Mouse (Mus musculus): ENCODE results near the gene Htra1.

Gene Htra1

DNA sequence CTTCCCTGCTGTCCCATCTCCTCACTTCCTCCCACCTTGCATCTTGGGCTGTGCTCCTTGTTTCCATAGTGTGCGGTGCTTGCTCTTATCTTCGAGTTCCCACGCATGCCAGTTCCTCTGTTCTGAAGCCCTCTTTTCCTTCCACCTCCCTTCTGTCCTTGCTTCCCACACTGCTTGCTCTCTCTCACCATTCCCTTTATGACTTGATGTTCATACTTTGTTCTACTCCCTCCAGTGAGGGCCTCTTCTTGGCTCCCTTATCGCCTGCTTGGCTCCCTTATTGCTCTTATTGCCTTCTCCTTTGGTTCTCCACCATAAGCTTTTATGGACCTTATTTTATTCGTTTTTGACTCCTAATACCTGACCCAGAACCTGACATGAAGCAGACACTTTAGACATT lies 73.3 kb downstream of the Htra1 start:
- no peak for DNase-seq (ENCODE audit: low spot score in 2 of 2)

DNA sequence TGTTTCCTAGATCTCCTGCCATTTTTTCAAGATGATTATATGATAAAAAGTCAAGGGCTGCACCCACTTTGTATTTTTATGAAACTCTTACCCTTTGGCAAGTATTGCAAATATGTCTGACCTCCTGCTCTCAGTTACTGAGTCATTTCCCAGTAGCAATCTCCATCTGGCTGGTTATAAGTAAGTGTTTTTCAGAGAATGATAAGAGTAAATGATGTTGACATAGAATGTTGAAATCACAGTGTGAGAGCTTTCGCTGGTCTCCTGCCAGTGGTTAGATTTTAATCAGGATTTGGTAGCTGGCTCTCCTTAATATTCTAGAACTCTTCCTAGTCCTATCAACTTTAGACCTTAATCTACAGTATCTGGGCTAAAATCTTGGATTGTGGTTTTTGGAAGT lies 76.0 kb downstream of the Htra1 start:
- DNase-seq (ENCODE audit: low spot score in 2 of 2) = no peak

DNA sequence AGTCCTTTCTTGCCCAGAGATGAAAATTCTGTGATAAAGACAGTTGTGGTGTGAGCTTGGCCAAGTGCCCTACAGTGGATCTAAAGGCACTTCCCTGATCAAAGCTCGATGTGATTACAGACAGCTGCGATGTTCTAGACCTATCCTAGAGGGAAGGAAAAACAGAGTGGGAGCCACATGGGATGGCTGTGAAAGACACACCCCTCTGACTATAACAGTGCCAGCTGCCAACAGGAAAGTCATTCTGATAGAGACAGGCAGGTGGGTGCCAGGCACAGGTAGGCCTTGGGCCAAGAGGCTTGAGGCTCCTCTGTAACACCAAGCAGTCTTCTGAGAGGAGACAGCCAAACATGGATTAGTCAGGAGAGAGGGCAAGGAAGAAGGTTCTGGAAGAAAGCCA lies 83.3 kb downstream of the Htra1 start:
- no peak for DNase-seq (ENCODE audit: low spot score in 2 of 2)

DNA sequence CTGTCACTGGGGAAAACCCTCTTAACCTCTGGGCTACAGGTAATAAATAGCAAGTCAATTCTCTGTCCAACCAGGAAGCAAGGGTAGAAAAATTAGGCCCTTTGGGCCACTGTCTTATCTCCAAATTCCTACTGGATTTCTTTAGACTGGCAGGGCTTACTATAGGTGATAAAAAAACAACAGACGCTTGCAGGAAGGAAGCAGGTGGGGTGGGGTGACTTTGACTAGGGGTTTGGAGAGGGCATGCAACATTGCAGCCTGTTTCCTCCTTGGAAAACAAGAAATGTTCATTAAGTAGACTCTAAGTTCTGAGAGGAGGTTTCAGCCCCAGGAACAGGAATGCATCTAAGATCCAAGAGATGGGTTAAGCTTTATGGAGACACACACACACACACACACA lies 88.9 kb downstream of the Htra1 start:
- DNase-seq (ENCODE audit: low spot score in 2 of 2) = no peak

DNA sequence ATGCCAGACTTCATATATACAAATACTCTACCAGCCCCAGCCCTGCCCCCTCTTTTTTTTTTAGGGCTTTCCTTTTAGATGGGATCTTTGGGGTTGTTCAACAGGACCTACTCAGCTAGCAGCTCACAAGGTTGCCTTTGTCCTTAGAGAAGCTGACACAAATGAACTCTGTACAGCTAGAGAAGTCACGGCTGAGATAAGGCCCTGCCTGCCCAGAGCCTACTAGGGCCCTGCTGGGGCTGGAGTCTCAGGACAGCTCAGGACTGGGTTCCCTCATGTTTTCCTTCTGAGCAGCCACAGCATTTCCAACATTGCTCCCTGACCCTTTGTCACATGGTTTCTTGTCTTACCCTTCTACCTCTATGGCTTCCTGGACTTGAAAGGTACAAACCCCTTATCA lies 91.6 kb downstream of the Htra1 start:
- DNase-seq (ENCODE audit: low spot score in 2 of 2) = no peak

DNA sequence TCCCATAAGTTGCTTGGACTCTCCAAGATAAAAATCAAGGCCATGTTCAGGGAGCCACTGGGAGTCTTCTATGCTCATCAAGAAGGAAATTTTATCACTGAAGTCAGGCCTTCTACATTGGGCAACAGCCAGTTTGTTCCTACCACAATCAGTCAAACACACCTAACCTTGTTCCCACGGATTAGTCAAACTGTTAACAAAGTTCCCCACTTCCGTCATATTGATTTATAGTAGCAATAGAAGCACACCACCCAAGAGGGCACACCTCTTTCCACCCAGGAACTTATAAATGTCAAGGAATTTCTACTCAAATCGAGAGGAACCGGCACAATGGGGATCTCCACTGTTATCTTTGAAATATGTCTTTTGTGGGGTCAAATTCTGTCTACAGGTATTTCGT lies 95.8 kb downstream of the Htra1 start, which contains the start of gene Dmbt1:
TSS of gene Dmbt1 (plus strand) at position 299 of the 400 bp plus-strand sequence.
- DNase-seq (ENCODE audit: low spot score in 2 of 2) = no peak

All from left cerebral cortex, adult 9 months (tissue).